Mouse (Mus musculus) CD8-positive naive resting alpha-beta T cell, adult 2 months (primary cell): ENCODE data around the gene Gm4491.

Source experiments
- DNase-seq, 2 experiments: peaks; one replicate each; pipeline ENCODE4 v3.0.0; 2022; ENCODE audit warnings: low read depth in 2 of 2, low spot score in 2 of 2

The Gm4491 gene

GRCm38 (mm10) chr14:57115823-57116544, at the start of gene Gm4491:
Gene Gm4491, minus strand, starts transcription at chr14:57115883.
- DNase-seq: no peak

- DNase-seq: no peak
Measured at GRCm38 (mm10) chr14:57161833-57162232, 46.1 kb upstream of the Gm4491 start.

GRCm38 (mm10) chr14:57161201-57161600, 45.5 kb upstream of the Gm4491 start:
- DNase-seq: no peak

- no peak for DNase-seq
Measured at GRCm38 (mm10) chr14:57154916-57155315, 39.2 kb upstream of the Gm4491 start.

- no peak for DNase-seq
Measured at GRCm38 (mm10) chr14:57145741-57146140, 30.1 kb upstream of the Gm4491 start.

GRCm38 (mm10) chr14:57135265-57135664, 19.6 kb upstream of the Gm4491 start:
- DNase-seq: no peak

GRCm38 (mm10) chr14:57133161-57133661, 17.5 kb upstream of the Gm4491 start, which contains the start of gene Gjb6:
Gene Gjb6, minus strand, starts transcription at chr14:57133611.
- no peak for DNase-seq

GRCm38 (mm10) chr14:57127383-57127782, 11.7 kb upstream of the Gm4491 start:
- DNase-seq: no peak

- no peak for DNase-seq
Measured at GRCm38 (mm10) chr14:57122295-57122694, 6.6 kb upstream of the Gm4491 start.

GRCm38 (mm10) chr14:57109194-57109593, 6.5 kb downstream of the Gm4491 start:
- peak; percentile 6 to 30 for DNase-seq

GRCm38 (mm10) chr14:57107916-57108315, 7.8 kb downstream of the Gm4491 start:
- no peak for DNase-seq

GRCm38 (mm10) chr14:57107091-57107490, 8.6 kb downstream of the Gm4491 start:
- no peak for DNase-seq

GRCm38 (mm10) chr14:57105721-57106120, 10.0 kb downstream of the Gm4491 start:
- no peak for DNase-seq

GRCm38 (mm10) chr14:57105111-57105510, 10.6 kb downstream of the Gm4491 start:
- no peak for DNase-seq

- no peak for DNase-seq
Measured at GRCm38 (mm10) chr14:57104106-57105023, 11.3 kb downstream of the Gm4491 start, which contains the start of gene Gjb2. Gene Gjb2, minus strand, starts transcription at chr14:57104702.

GRCm38 (mm10) chr14:57103711-57104105, 12.0 kb downstream of the Gm4491 start:
- DNase-seq: no peak

- no peak for DNase-seq
Measured at GRCm38 (mm10) chr14:57103121-57103520, 12.6 kb downstream of the Gm4491 start.

- DNase-seq: no peak
Measured at GRCm38 (mm10) chr14:57101623-57102022, 14.1 kb downstream of the Gm4491 start.

- no peak for DNase-seq
Measured at GRCm38 (mm10) chr14:57095855-57096254, 19.8 kb downstream of the Gm4491 start.

GRCm38 (mm10) chr14:57093029-57093428, 22.7 kb downstream of the Gm4491 start:
- peak in 1 of 2 experiments; percentile 7 for DNase-seq

GRCm38 (mm10) chr14:57090001-57090400, 25.7 kb downstream of the Gm4491 start:
- no peak for DNase-seq

- no peak for DNase-seq
Measured at GRCm38 (mm10) chr14:57089107-57089506, 26.6 kb downstream of the Gm4491 start.
